Mouse (Mus musculus): ENCODE measurements around the gene Pik3r5. TPM values are rescaled to one million over a fixed set of nuclear protein-coding genes. Genes with fewer than 3 reads are reported as not detected.

Gene Pik3r5
- total RNA-seq, 1 experiment = 0.94 TPM

DNA sequence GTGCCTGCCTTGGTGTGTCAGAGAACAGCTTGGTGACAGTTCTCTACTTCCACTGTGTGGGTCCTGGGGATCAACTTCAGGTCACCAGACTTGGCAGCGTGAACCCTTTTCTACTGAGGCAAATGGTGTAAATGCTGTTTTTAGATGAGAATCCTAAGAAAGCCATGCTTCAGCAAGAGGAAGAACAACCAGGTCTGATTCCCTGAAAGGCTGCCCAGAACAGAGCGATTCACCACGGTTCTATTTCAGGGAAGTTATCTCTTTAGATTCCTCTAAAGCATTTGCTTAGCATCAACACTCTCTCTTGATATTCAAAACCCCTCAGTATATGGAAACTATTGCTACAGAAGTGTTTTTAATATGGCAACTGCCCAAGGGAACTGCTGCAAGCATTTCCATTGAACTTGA, 46.7 kb downstream of the Pik3r5 start:
- Histone ChIP-seq H3K27ac (ENCODE audit: insufficient read depth, low read depth, low read length, poor library complexity, severe bottlenecking) (no peak overlapping the region), H3K4me3 (ENCODE audit: insufficient read depth in 1 of 2, low read depth in 1 of 2, low read length in 2 of 2, poor library complexity in 1 of 2, severe bottlenecking in 1 of 2) (no peak overlapping the region), H3K9ac (ENCODE audit: insufficient read depth, low read depth, low read length, poor library complexity, severe bottlenecking) (no peak overlapping the region), H3K9me3 (ENCODE audit: control insufficient read depth, insufficient read depth, low read depth, low read length) (no peaks in the 10 kb centered on the region), H3K36me3 (ENCODE audit: control insufficient read depth, insufficient read depth, low read length, poor library complexity, severe bottlenecking) (no peaks in the 10 kb centered on the region), H3K4me1 (ENCODE audit: control insufficient read depth in 2 of 2, insufficient read depth in 2 of 2, low read length in 2 of 2, poor library complexity in 1 of 2) (no peaks in the 10 kb centered on the region)
- TF ChIP-seq ZC3H11A (IDR thresholded peaks at IDR 0.05; ENCODE audit: borderline replicate concordance, low read depth, low read length) (no peak), ZNF384 (IDR thresholded peaks at IDR 0.05; ENCODE audit: low read depth, low read length) (no peak), MAFK (IDR thresholded peaks at IDR 0.05; ENCODE audit: insufficient read depth, low read depth, low read length) (no peak), HCFC1 (IDR thresholded peaks at IDR 0.05; ENCODE audit: borderline replicate concordance, insufficient read depth, low read length) (no peak), CHD2 (IDR thresholded peaks at IDR 0.05; ENCODE audit: low read depth, low read length) (no peak)
- no peak for DNase-seq (ENCODE audit: low read depth, low spot score)
- in situ Hi-C loops (cut with MboI; ENCODE audit: low sequenced_read_pairs in 2 of 2, unreplicated experiment in 2 of 2) = no loop called here

GRCm38 (mm10) chr11:68480660-68481059, 48.7 kb downstream of the Pik3r5 start:
- Histone ChIP-seq H3K36me3 (ENCODE audit: control insufficient read depth, insufficient read depth, low read length, poor library complexity, severe bottlenecking) (no peaks in the 10 kb centered on the region), H3K27ac (ENCODE audit: insufficient read depth, low read depth, low read length, poor library complexity, severe bottlenecking) (no peak overlapping the region), H3K9me3 (ENCODE audit: control insufficient read depth, insufficient read depth, low read depth, low read length) (no peaks in the 10 kb centered on the region), H3K4me3 (ENCODE audit: insufficient read depth in 1 of 2, low read depth in 1 of 2, low read length in 2 of 2, poor library complexity in 1 of 2, severe bottlenecking in 1 of 2) (no peak overlapping the region), H3K9ac (ENCODE audit: insufficient read depth, low read depth, low read length, poor library complexity, severe bottlenecking) (no peak overlapping the region), H3K4me1 (ENCODE audit: control insufficient read depth in 2 of 2, insufficient read depth in 2 of 2, low read length in 2 of 2, poor library complexity in 1 of 2) (no peaks in the 10 kb centered on the region)
- DNase-seq (ENCODE audit: low read depth, low spot score) = no peak
- in situ Hi-C loops (cut with MboI; ENCODE audit: low sequenced_read_pairs in 2 of 2, unreplicated experiment in 2 of 2) = no loop called here
- no peak for TF ChIP-seq CHD2 (IDR thresholded peaks at IDR 0.05; ENCODE audit: low read depth, low read length)
- TF ChIP-seq MAFK (IDR thresholded peaks at IDR 0.05; ENCODE audit: insufficient read depth, low read depth, low read length) = no peak
- peak; percentile 36; the same call in 1 of the 2 replicates for TF ChIP-seq ZC3H11A (IDR thresholded peaks at IDR 0.05; ENCODE audit: borderline replicate concordance, low read depth, low read length)

GRCm38 (mm10) chr11:68482001-68482400, 50.1 kb downstream of the Pik3r5 start:
- H3K4me1 ChIP-seq (ENCODE audit: control insufficient read depth in 2 of 2, insufficient read depth in 2 of 2, low read length in 2 of 2, poor library complexity in 1 of 2) = no peaks in the 10 kb centered on the region
- TF ChIP-seq ZNF384 (IDR thresholded peaks at IDR 0.05; ENCODE audit: low read depth, low read length) (0 out of 2 replicates have a peak, but pooled peaks have one; percentile 51), ZC3H11A (IDR thresholded peaks at IDR 0.05; ENCODE audit: borderline replicate concordance, low read depth, low read length) (no peak)
- no peaks in the 10 kb centered on the region for H3K36me3 ChIP-seq (ENCODE audit: control insufficient read depth, insufficient read depth, low read length, poor library complexity, severe bottlenecking)
- no peak overlapping the region for H3K9ac ChIP-seq (ENCODE audit: insufficient read depth, low read depth, low read length, poor library complexity, severe bottlenecking)
- no peak overlapping the region for H3K27ac ChIP-seq (ENCODE audit: insufficient read depth, low read depth, low read length, poor library complexity, severe bottlenecking)
- H3K4me3 ChIP-seq (ENCODE audit: insufficient read depth in 1 of 2, low read depth in 1 of 2, low read length in 2 of 2, poor library complexity in 1 of 2, severe bottlenecking in 1 of 2) = no peak overlapping the region
- H3K9me3 ChIP-seq (ENCODE audit: control insufficient read depth, insufficient read depth, low read depth, low read length) = no peaks in the 10 kb centered on the region
- in situ Hi-C loops (cut with MboI; ENCODE audit: low sequenced_read_pairs in 2 of 2, unreplicated experiment in 2 of 2) = no loop called here
- DNase-seq (ENCODE audit: low read depth, low spot score) = no peak

DNA sequence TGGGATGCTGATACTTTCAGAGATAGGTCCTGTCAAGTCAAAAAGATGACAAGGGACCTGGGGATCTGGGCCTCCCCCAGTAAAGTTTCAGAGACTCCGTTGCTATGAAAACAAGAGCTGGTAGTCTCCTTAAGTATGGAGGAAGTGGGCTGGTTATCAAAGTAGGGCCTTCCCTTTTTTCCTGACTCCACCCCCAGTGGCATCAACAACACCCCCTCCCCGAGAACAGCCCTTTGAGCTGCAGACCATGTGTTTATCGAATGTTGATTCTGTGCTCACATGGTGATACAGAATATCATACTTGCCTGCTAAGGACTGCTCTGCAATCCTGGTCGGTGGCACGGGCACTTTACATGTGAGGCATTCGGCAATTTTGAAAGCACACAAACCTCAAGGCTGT, 51.3 kb downstream of the Pik3r5 start:
- H3K9ac ChIP-seq (ENCODE audit: insufficient read depth, low read depth, low read length, poor library complexity, severe bottlenecking) = no peak overlapping the region
- in situ Hi-C loops (cut with MboI; ENCODE audit: low sequenced_read_pairs in 2 of 2, unreplicated experiment in 2 of 2) = no loop called here
- H3K36me3 ChIP-seq (ENCODE audit: control insufficient read depth, insufficient read depth, low read length, poor library complexity, severe bottlenecking) = no peaks in the 10 kb centered on the region
- H3K9me3 ChIP-seq (ENCODE audit: control insufficient read depth, insufficient read depth, low read depth, low read length) = no peaks in the 10 kb centered on the region
- H3K4me1 ChIP-seq (ENCODE audit: control insufficient read depth in 2 of 2, insufficient read depth in 2 of 2, low read length in 2 of 2, poor library complexity in 1 of 2) = no peaks in the 10 kb centered on the region
- no peak overlapping the region for H3K27ac ChIP-seq (ENCODE audit: insufficient read depth, low read depth, low read length, poor library complexity, severe bottlenecking)
- H3K4me3 ChIP-seq (ENCODE audit: insufficient read depth in 1 of 2, low read depth in 1 of 2, low read length in 2 of 2, poor library complexity in 1 of 2, severe bottlenecking in 1 of 2) = no peak overlapping the region
- DNase-seq (ENCODE audit: low read depth, low spot score) = no peak
- TF ChIP-seq ZC3H11A (IDR thresholded peaks at IDR 0.05; ENCODE audit: borderline replicate concordance, low read depth, low read length) (no peak), HCFC1 (IDR thresholded peaks at IDR 0.05; ENCODE audit: borderline replicate concordance, insufficient read depth, low read length) (no peak), ZNF384 (IDR thresholded peaks at IDR 0.05; ENCODE audit: low read depth, low read length) (no peak), MAFK (IDR thresholded peaks at IDR 0.05; ENCODE audit: insufficient read depth, low read depth, low read length) (no peak), CHD2 (IDR thresholded peaks at IDR 0.05; ENCODE audit: low read depth, low read length) (no peak)

DNA sequence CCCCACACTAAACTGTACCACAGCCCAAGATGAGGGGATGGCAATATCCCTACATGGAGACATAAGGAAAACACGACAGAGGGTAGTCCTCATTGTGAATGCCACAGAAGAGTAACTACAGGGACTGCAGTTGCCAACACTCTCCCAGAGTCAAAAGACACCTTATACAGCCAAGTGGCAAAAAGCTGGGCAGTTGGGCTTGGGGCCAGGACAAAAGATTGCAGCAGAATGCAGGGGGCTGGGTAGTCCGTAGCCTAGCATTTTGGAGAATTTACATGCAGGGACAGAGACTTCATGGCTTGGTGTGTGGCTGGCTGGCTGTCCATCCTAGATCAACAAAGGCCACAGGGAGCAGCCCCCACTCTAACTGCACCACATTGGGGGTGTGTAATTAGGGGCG, 52.5 kb downstream of the Pik3r5 start:
- no peaks in the 10 kb centered on the region for H3K4me1 ChIP-seq (ENCODE audit: control insufficient read depth in 2 of 2, insufficient read depth in 2 of 2, low read length in 2 of 2, poor library complexity in 1 of 2)
- no peak overlapping the region for H3K9ac ChIP-seq (ENCODE audit: insufficient read depth, low read depth, low read length, poor library complexity, severe bottlenecking)
- TF ChIP-seq CHD2 (IDR thresholded peaks at IDR 0.05; ENCODE audit: low read depth, low read length) = no peak
- no peak for TF ChIP-seq MAFK (IDR thresholded peaks at IDR 0.05; ENCODE audit: insufficient read depth, low read depth, low read length)
- no peak for TF ChIP-seq ZC3H11A (IDR thresholded peaks at IDR 0.05; ENCODE audit: borderline replicate concordance, low read depth, low read length)
- no peak for TF ChIP-seq ZNF384 (IDR thresholded peaks at IDR 0.05; ENCODE audit: low read depth, low read length)
- no peak for TF ChIP-seq HCFC1 (IDR thresholded peaks at IDR 0.05; ENCODE audit: borderline replicate concordance, insufficient read depth, low read length)
- H3K27ac ChIP-seq (ENCODE audit: insufficient read depth, low read depth, low read length, poor library complexity, severe bottlenecking) = no peak overlapping the region
- in situ Hi-C loops (cut with MboI; ENCODE audit: low sequenced_read_pairs in 2 of 2, unreplicated experiment in 2 of 2) = no loop called here
- no peak for DNase-seq (ENCODE audit: low read depth, low spot score)
- no peak overlapping the region for H3K4me3 ChIP-seq (ENCODE audit: insufficient read depth in 1 of 2, low read depth in 1 of 2, low read length in 2 of 2, poor library complexity in 1 of 2, severe bottlenecking in 1 of 2)
- no peaks in the 10 kb centered on the region for H3K36me3 ChIP-seq (ENCODE audit: control insufficient read depth, insufficient read depth, low read length, poor library complexity, severe bottlenecking)
- no peaks in the 10 kb centered on the region for H3K9me3 ChIP-seq (ENCODE audit: control insufficient read depth, insufficient read depth, low read depth, low read length)
